Mouse (Mus musculus): ENCODE data around the gene Eif4a1.
"Not testable (repeated sequence)": the region's sequence is repeated elsewhere in the genome, so short reads cannot be mapped to it uniquely, and the experiment has no call there.

Gene Eif4a1

GRCm38 (mm10) chr11:69672211-69672706 lies at the start of gene Eif4a1:
Gene Eif4a1, minus strand, starts transcription at chr11:69672423.
- DNase-seq (ENCODE audit: low read depth, low spot score) = peak; percentile 100

GRCm38 (mm10) chr11:69720852-69721251 lies 48.6 kb upstream of the Eif4a1 start:
- DNase-seq (ENCODE audit: low read depth, low spot score) = no peak

GRCm38 (mm10) chr11:69719423-69719822 lies 47.2 kb upstream of the Eif4a1 start:
- DNase-seq (ENCODE audit: low read depth, low spot score) = no peak

GRCm38 (mm10) chr11:69718661-69719060 lies 46.4 kb upstream of the Eif4a1 start:
- DNase-seq (ENCODE audit: low read depth, low spot score) = no peak

- no peak for DNase-seq (ENCODE audit: low read depth, low spot score)
Measured at GRCm38 (mm10) chr11:69716953-69717352, 44.7 kb upstream of the Eif4a1 start.

- DNase-seq (ENCODE audit: low read depth, low spot score) = peak; percentile 28
Measured at GRCm38 (mm10) chr11:69715929-69716328, 43.7 kb upstream of the Eif4a1 start.

- DNase-seq (ENCODE audit: low read depth, low spot score) = no peak
Measured at GRCm38 (mm10) chr11:69715482-69715881, 43.3 kb upstream of the Eif4a1 start.

GRCm38 (mm10) chr11:69714636-69715329 lies 42.6 kb upstream of the Eif4a1 start:
- no peak for DNase-seq (ENCODE audit: low read depth, low spot score)

GRCm38 (mm10) chr11:69712954-69713672 lies 40.9 kb upstream of the Eif4a1 start:
- no peak for DNase-seq (ENCODE audit: low read depth, low spot score)

GRCm38 (mm10) chr11:69711082-69711481 lies 38.9 kb upstream of the Eif4a1 start:
- no peak for DNase-seq (ENCODE audit: low read depth, low spot score)

- no peak for DNase-seq (ENCODE audit: low read depth, low spot score)
Measured at GRCm38 (mm10) chr11:69710470-69710869, 38.2 kb upstream of the Eif4a1 start.

GRCm38 (mm10) chr11:69709554-69710446 lies 37.6 kb upstream of the Eif4a1 start:
- DNase-seq (ENCODE audit: low read depth, low spot score) = no peak

- no peak for DNase-seq (ENCODE audit: low read depth, low spot score)
Measured at GRCm38 (mm10) chr11:69708614-69709265, 36.5 kb upstream of the Eif4a1 start.

- DNase-seq (ENCODE audit: low read depth, low spot score) = no peak
Measured at GRCm38 (mm10) chr11:69707873-69708381, 35.7 kb upstream of the Eif4a1 start.

- DNase-seq (ENCODE audit: low read depth, low spot score) = no peak
Measured at GRCm38 (mm10) chr11:69707480-69707847, 35.2 kb upstream of the Eif4a1 start.

- peak; percentile 94 for DNase-seq (ENCODE audit: low read depth, low spot score)
Measured at GRCm38 (mm10) chr11:69706775-69707479, 34.7 kb upstream of the Eif4a1 start.

- DNase-seq (ENCODE audit: low read depth, low spot score) = no peak
Measured at GRCm38 (mm10) chr11:69704613-69705010, 32.4 kb upstream of the Eif4a1 start.

- DNase-seq (ENCODE audit: low read depth, low spot score) = no peak
Measured at GRCm38 (mm10) chr11:69703814-69704612, 31.8 kb upstream of the Eif4a1 start.

GRCm38 (mm10) chr11:69703381-69703780 lies 31.2 kb upstream of the Eif4a1 start:
- not testable (repeated sequence) for DNase-seq (ENCODE audit: low read depth, low spot score)

- not testable (repeated sequence) for DNase-seq (ENCODE audit: low read depth, low spot score)
Measured at GRCm38 (mm10) chr11:69702886-69703285, 30.7 kb upstream of the Eif4a1 start.
